Mouse (Mus musculus): ENCODE results near the gene Rtl8b.

- TF ChIP-seq POLR2A (IDR thresholded peaks at IDR 0.05; ENCODE audit: insufficient read depth, low read depth, low read length) (no peak), CTCF (IDR thresholded peaks at IDR 0.05; ENCODE audit: insufficient read depth, low read depth, low read length) (no peak)
Observed at GRCm38 (mm10) chrX:53702673-53703072, 32.5 kb upstream of the Rtl8b start.

Measured in olfactory bulb, adult 2 months (tissue).